Mouse (Mus musculus): ENCODE measurements at regions not wholly inside any gene's neighbourhood (a gene's known extent, or its start where the extent isn't known, plus 50 kb on each side); places are given as distances from the start of the nearest gene placed in this dataset.

DNA sequence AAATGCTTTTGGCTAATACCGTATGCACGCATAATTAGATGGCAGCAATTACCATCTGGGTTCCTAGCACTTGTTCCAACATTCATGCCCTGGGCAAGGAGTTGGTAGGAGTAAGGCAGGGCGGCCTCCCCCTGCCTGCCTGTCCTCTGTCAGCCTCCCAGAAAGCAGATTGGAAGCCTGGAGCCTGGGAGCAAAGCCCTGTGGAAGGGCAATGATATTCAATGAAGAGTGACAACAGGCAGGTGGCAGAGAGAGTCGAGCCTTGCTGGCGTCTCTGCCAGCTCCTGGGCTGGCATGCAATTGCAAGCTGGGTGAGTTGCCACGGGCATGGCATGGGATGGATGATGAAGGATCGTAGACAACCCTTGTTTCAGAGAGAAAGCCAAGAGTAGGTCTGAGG lies 273.1 kb upstream of the 4931429L15Rik start:
- ATAC-seq: no peak

DNA sequence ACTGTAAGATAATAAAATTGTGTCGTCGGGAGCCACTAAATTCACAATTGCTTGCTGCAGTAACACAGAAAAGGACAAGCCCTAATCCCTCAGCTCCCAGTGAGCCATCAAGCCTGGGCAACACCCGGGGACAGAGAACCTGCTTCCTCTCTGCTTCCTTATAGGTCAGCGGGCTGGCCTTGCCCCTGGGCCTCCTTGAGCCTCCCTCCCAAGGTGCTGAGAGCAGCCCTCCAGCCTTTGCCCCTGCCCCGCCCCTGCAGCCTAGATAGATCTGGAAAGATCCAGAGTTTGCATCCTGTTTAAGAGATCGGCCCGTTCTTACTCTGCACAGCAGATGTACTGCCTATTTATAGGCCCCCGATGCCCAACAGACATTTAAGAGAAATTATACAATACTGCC lies 267.0 kb upstream of the 4931429L15Rik start:
- no peak for ATAC-seq
- no peak for DNase-seq
- no peak overlapping the region for H3K27ac ChIP-seq (ENCODE audit: low read depth)
- TF ChIP-seq EP300 (IDR thresholded peaks at IDR 0.05; ENCODE audit: low read depth) (no peak), CTCF (IDR thresholded peaks at IDR 0.05; ENCODE audit: low read depth) (no peak)
- no peak overlapping the region for H3K4me3 ChIP-seq (ENCODE audit: low read depth, low read length)
- H3K9ac ChIP-seq (replicated peaks): no peak overlapping the region
- H3K9me3 ChIP-seq (ENCODE audit: low read length): no peaks in the 10 kb centered on the region; the same call in 1 of the 2 replicates
- H3K4me1 ChIP-seq (ENCODE audit: insufficient read depth): no peaks in the 10 kb centered on the region
- H3K27me3 ChIP-seq (ENCODE audit: insufficient read depth, low read length): no peaks in the 10 kb centered on the region
- H3K36me3 ChIP-seq (replicated peaks; ENCODE audit: insufficient read depth, low read length): no peaks in the 10 kb centered on the region
- H3K4me2 ChIP-seq (ENCODE audit: low read depth, low read length): no peak overlapping the region
- 78% methylated on average over 8 of the region's 8 CpGs for WGBS (ENCODE audit: insufficient replicate concordance)

More for the DNA sequence above, 273.1 kb upstream of the 4931429L15Rik start:
- Histone ChIP-seq H3K4me1 (ENCODE audit: insufficient read depth) (no peaks in the 10 kb centered on the region), H3K4me3 (ENCODE audit: low read depth, low read length) (no peak overlapping the region), H3K9me3 (ENCODE audit: low read length) (no peaks in the 10 kb centered on the region), H3K9ac (replicated peaks) (no peak overlapping the region), H3K27me3 (ENCODE audit: insufficient read depth, low read length) (no peaks in the 10 kb centered on the region), H3K4me2 (ENCODE audit: low read depth, low read length) (no peak overlapping the region), H3K36me3 (replicated peaks; ENCODE audit: insufficient read depth, low read length) (no peaks in the 10 kb centered on the region), H3K27ac (ENCODE audit: low read depth) (no peak overlapping the region)
- TF ChIP-seq CTCF (IDR thresholded peaks at IDR 0.05; ENCODE audit: low read depth): no peak
- TF ChIP-seq EP300 (IDR thresholded peaks at IDR 0.05; ENCODE audit: low read depth): no peak
- WGBS (ENCODE audit: insufficient replicate concordance): 74% methylated on average over 7 of the region's 7 CpGs
- no peak for DNase-seq

DNA sequence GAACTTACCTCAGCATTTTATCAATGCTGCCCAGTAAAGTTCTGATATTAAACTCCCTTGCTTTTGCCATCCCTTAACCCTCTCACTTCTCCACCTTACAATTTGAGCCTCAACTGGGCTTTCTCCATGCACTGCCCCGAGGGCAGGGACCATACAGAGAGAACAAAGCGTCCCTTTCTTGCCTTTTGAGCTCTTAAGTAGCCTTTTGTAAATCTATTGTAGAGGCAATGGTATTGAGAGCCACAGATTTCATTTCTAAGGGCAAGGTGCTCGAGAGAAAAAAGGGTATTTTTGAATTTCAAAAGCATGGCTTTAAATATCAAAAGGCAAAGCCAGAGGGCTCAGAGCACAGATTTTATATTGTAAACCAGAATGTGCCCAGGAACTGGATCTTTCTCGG lies 262.1 kb upstream of the 4931429L15Rik start:
- Histone ChIP-seq H3K36me3 (replicated peaks; ENCODE audit: insufficient read depth, low read length) (no peaks in the 10 kb centered on the region), H3K9me3 (ENCODE audit: low read length) (peaks cover 10% of the 10 kb centered on the region), H3K27me3 (ENCODE audit: insufficient read depth, low read length) (no peaks in the 10 kb centered on the region), H3K4me1 (ENCODE audit: insufficient read depth) (no peaks in the 10 kb centered on the region), H3K4me2 (ENCODE audit: low read depth, low read length) (no peak overlapping the region), H3K27ac (ENCODE audit: low read depth) (no peak overlapping the region), H3K9ac (replicated peaks) (no peak overlapping the region), H3K4me3 (ENCODE audit: low read depth, low read length) (no peak overlapping the region)
- TF ChIP-seq CTCF (IDR thresholded peaks at IDR 0.05; ENCODE audit: low read depth) (no peak), EP300 (IDR thresholded peaks at IDR 0.05; ENCODE audit: low read depth) (no peak)
- ATAC-seq (no peak), DNase-seq (no peak)
- 43% methylated on average over 4 of the region's 4 CpGs for WGBS (ENCODE audit: insufficient replicate concordance)

DNA sequence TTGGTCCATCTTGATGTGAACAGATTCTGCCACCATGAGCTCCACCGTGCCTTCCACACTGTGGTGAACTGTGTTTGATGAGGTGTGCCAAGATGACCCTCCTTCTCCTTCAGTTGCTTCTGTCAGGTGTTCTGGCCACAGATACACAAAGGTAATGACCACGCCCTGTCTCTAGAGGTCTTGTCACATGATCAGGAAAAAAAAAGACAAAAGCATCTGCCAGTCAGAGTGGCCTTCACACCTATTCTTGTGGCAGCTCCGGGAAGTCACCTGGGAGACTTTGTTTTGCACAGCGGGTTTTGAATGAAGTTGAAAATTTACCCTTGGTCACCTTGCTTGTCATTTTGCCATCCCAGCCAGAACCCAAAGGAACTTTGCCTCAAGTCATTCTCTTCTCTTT lies 242.5 kb upstream of the 4931429L15Rik start:
- no peak for TF ChIP-seq EP300 (IDR thresholded peaks at IDR 0.05; ENCODE audit: low read depth)
- TF ChIP-seq CTCF (IDR thresholded peaks at IDR 0.05; ENCODE audit: low read depth): no peak
- H3K27me3 ChIP-seq (ENCODE audit: insufficient read depth, low read length): no peaks in the 10 kb centered on the region
- no peaks in the 10 kb centered on the region for H3K9me3 ChIP-seq (ENCODE audit: low read length)
- H3K27ac ChIP-seq (ENCODE audit: low read depth): no peak overlapping the region
- no peaks in the 10 kb centered on the region for H3K4me1 ChIP-seq (ENCODE audit: insufficient read depth)
- no peaks in the 10 kb centered on the region for H3K36me3 ChIP-seq (replicated peaks; ENCODE audit: insufficient read depth, low read length)
- H3K9ac ChIP-seq (replicated peaks): no peak overlapping the region
- WGBS (ENCODE audit: insufficient replicate concordance): 71% methylated on average over 4 of the region's 4 CpGs
- no peak overlapping the region for H3K4me3 ChIP-seq (ENCODE audit: low read depth, low read length)
- H3K4me2 ChIP-seq (ENCODE audit: low read depth, low read length): no peak overlapping the region
- ATAC-seq (no peak), DNase-seq (no peak)

DNA sequence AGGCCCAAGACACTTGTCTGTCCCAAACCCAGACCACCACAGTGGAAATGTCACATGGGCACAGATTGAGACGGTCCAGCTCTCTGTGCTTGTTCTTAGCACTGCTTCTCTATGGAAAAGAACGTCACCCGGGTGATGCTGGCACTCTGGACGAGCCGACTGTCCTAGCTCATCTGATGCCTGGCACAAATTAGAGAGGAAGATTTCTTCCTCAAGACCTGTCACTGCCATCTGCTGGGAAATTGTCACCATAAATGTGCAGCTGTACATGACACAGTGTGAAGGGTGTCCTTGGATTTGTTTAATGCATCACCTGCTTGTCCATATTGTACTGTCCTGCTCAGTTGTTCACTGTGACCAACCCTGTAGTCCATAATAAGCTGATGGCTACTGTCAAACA lies 238.7 kb upstream of the 4931429L15Rik start:
- Histone ChIP-seq H3K4me2 (ENCODE audit: low read depth, low read length) (no peak overlapping the region), H3K4me3 (ENCODE audit: low read depth, low read length) (no peak overlapping the region), H3K9me3 (ENCODE audit: low read length) (0 out of 2 replicates have a peak, but pooled peaks cover 2% of the 10 kb centered on the region), H3K27ac (ENCODE audit: low read depth) (no peak overlapping the region), H3K9ac (replicated peaks) (no peak overlapping the region), H3K36me3 (replicated peaks; ENCODE audit: insufficient read depth, low read length) (no peaks in the 10 kb centered on the region), H3K4me1 (ENCODE audit: insufficient read depth) (no peaks in the 10 kb centered on the region), H3K27me3 (ENCODE audit: insufficient read depth, low read length) (no peaks in the 10 kb centered on the region)
- no peak for ATAC-seq
- WGBS (ENCODE audit: insufficient replicate concordance): 76% methylated on average over 5 of the region's 5 CpGs
- DNase-seq: no peak
- no peak for TF ChIP-seq EP300 (IDR thresholded peaks at IDR 0.05; ENCODE audit: low read depth)
- no peak for TF ChIP-seq CTCF (IDR thresholded peaks at IDR 0.05; ENCODE audit: low read depth)

DNA sequence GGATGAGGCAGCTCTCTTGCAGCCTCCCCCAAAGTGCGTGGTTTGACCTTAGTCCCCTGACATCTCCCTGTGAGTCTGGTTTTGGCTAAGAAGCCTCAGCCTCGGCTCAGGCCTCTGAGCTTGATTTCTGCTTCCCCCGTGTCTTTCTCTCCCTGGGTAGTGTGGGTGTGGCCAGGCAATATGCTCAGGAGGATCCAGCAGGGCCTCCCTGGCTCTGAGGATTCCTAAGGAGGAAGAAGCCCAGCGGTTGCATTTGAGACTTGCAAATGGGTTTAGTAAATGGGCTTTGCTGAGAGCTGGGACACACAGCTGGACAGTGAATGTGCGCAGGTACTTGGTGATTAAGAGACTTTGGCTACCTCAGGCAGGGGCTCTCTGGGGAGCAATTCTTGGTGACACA lies 238.0 kb upstream of the 4931429L15Rik start:
- Histone ChIP-seq H3K9me3 (ENCODE audit: low read length) (0 out of 2 replicates have a peak, but pooled peaks cover 2% of the 10 kb centered on the region), H3K9ac (replicated peaks) (no peak overlapping the region), H3K36me3 (replicated peaks; ENCODE audit: insufficient read depth, low read length) (no peaks in the 10 kb centered on the region), H3K27me3 (ENCODE audit: insufficient read depth, low read length) (no peaks in the 10 kb centered on the region), H3K4me2 (ENCODE audit: low read depth, low read length) (no peak overlapping the region), H3K27ac (ENCODE audit: low read depth) (no peak overlapping the region), H3K4me1 (ENCODE audit: insufficient read depth) (no peaks in the 10 kb centered on the region), H3K4me3 (ENCODE audit: low read depth, low read length) (no peak overlapping the region)
- ATAC-seq (no peak), DNase-seq (no peak)
- TF ChIP-seq EP300 (IDR thresholded peaks at IDR 0.05; ENCODE audit: low read depth) (no peak), CTCF (IDR thresholded peaks at IDR 0.05; ENCODE audit: low read depth) (no peak)
- 42% methylated on average over 5 of the region's 5 CpGs for WGBS (ENCODE audit: insufficient replicate concordance)

DNA sequence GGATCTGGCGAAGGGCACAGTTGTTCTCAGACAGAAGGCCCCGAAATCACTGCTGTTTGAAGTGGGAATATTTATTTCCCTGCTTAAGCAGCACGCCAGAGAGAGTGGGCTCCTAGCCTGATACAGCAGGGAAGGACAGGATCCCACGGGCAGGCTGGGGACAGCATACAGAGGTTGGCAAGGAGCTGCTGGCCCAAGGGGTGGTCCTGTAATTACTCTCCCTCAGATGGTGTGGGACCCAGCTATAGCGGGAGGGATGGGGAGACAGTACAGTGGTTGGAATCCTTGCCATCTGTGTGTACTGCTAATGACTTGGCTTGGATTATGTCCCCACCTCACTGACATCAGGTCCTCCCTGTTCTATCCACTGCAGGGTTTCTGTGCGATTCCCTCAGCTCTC lies 235.4 kb upstream of the 4931429L15Rik start:
- DNase-seq (no peak), ATAC-seq (no peak)
- no peaks in the 10 kb centered on the region for H3K27me3 ChIP-seq (ENCODE audit: insufficient read depth, low read length)
- H3K4me1 ChIP-seq (ENCODE audit: insufficient read depth): no peaks in the 10 kb centered on the region
- no peak overlapping the region for H3K4me3 ChIP-seq (ENCODE audit: low read depth, low read length)
- no peaks in the 10 kb centered on the region for H3K36me3 ChIP-seq (replicated peaks; ENCODE audit: insufficient read depth, low read length)
- 0 out of 2 replicates have a peak, but pooled peaks cover 2% of the 10 kb centered on the region for H3K9me3 ChIP-seq (ENCODE audit: low read length)
- TF ChIP-seq EP300 (IDR thresholded peaks at IDR 0.05; ENCODE audit: low read depth): no peak
- no peak for TF ChIP-seq CTCF (IDR thresholded peaks at IDR 0.05; ENCODE audit: low read depth)
- H3K9ac ChIP-seq (replicated peaks): no peak overlapping the region
- WGBS (ENCODE audit: insufficient replicate concordance): 55% methylated on average over 6 of the region's 6 CpGs
- no peak overlapping the region for H3K4me2 ChIP-seq (ENCODE audit: low read depth, low read length)
- no peak overlapping the region for H3K27ac ChIP-seq (ENCODE audit: low read depth)

Data from liver, postnatal 0 days (tissue).